Mouse (Mus musculus) testis, postnatal 14 days (tissue): ENCODE results near the gene Rbm12.
"Not testable (repeated sequence)": the region's sequence is repeated elsewhere in the genome, so short reads cannot be mapped to it uniquely, and the experiment has no call there.

Source experiments
- DNase-seq: peaks from one replicate; pipeline ENCODE4 v3.0.0; 2021; ENCODE audit warnings: low spot score

The Rbm12 gene

GRCm38 (mm10) chr2:156111358-156112079 is at the start of gene Rbm12, which contains the start of gene Cpne1:
TSS of gene Rbm12 (minus strand) at chr2:156111978.
TSS of gene Cpne1 (minus strand) at chr2:156111965.
- peak; percentile 92 for DNase-seq

GRCm38 (mm10) chr2:156151538-156151937 is 39.8 kb upstream of the Rbm12 start:
- DNase-seq, result no peak

GRCm38 (mm10) chr2:156147316-156147915 is 35.6 kb upstream of the Rbm12 start:
- no peak for DNase-seq

- no peak for DNase-seq
Observed at GRCm38 (mm10) chr2:156146272-156146989, 34.7 kb upstream of the Rbm12 start.

- no peak for DNase-seq
Observed at GRCm38 (mm10) chr2:156145486-156146130, 33.8 kb upstream of the Rbm12 start.

- peak; percentile 92 for DNase-seq
Observed at GRCm38 (mm10) chr2:156143953-156144724, 32.4 kb upstream of the Rbm12 start, which contains the start of the genes Romo1 and Nfs1. TSS of gene Romo1 (plus strand) at chr2:156144039. TSS of gene Nfs1 (minus strand) at chr2:156144186.

- no peak for DNase-seq
Observed at GRCm38 (mm10) chr2:156143367-156143766, 31.6 kb upstream of the Rbm12 start.

- DNase-seq, result no peak
Observed at GRCm38 (mm10) chr2:156142820-156143219, 31.0 kb upstream of the Rbm12 start.

- DNase-seq, result no peak
Observed at GRCm38 (mm10) chr2:156135695-156136094, 23.9 kb upstream of the Rbm12 start.

- DNase-seq, result no peak
Observed at GRCm38 (mm10) chr2:156134161-156134560, 22.4 kb upstream of the Rbm12 start.

- DNase-seq, result no peak
Observed at GRCm38 (mm10) chr2:156126992-156127391, 15.2 kb upstream of the Rbm12 start, which contains the start of gene Gm28036. TSS of gene Gm28036 (minus strand) at chr2:156127092.

GRCm38 (mm10) chr2:156123731-156124130 is 12.0 kb upstream of the Rbm12 start:
- DNase-seq, result no peak

GRCm38 (mm10) chr2:156119566-156119965 is 7.8 kb upstream of the Rbm12 start:
- no peak for DNase-seq

GRCm38 (mm10) chr2:156112080-156112423 is 274 bp upstream of the Rbm12 start:
- not testable (repeated sequence) for DNase-seq

- peak; percentile 23 for DNase-seq
Observed at GRCm38 (mm10) chr2:156110627-156111357, 986 bp downstream of the Rbm12 start.

GRCm38 (mm10) chr2:156091926-156092325 is 19.9 kb downstream of the Rbm12 start:
- no peak for DNase-seq

- no peak for DNase-seq
Observed at GRCm38 (mm10) chr2:156089799-156090198, 22.0 kb downstream of the Rbm12 start.

- DNase-seq, result no peak
Observed at GRCm38 (mm10) chr2:156087391-156088110, 24.2 kb downstream of the Rbm12 start.

GRCm38 (mm10) chr2:156084541-156084940 is 27.2 kb downstream of the Rbm12 start:
- DNase-seq, result no peak

- no peak for DNase-seq
Observed at GRCm38 (mm10) chr2:156080391-156080790, 31.4 kb downstream of the Rbm12 start.
